Mouse (Mus musculus) gastrocnemius, postnatal 25 days (tissue): Measurements from ENCODE around the gene Plac1. TPM values are rescaled to one million over a fixed set of nuclear protein-coding genes. Genes with fewer than 3 reads are reported as not detected.

Source experiments
- DNase-seq: peaks from one replicate; pipeline ENCODE4 v3.0.0; 2022
- total RNA-seq, 2 experiments: library from RNA; stranded (reverse); gene quantifications; 1 replicate in 1 of 2; 2 replicates in 1 of 2; pipeline ENCODE4 v1.2.3; 2021

The Plac1 gene
- total RNA-seq, 2 experiments from 2014 or later, result not detected

- DNase-seq, result no peak
Observed at GRCm38 (mm10) chrX:53107127-53107526, 132.8 kb downstream of the Plac1 start.

- no peak for DNase-seq
Observed at GRCm38 (mm10) chrX:53101165-53101564, 138.7 kb downstream of the Plac1 start.

- DNase-seq, result no peak
Observed at GRCm38 (mm10) chrX:53099951-53100350, 140.0 kb downstream of the Plac1 start.

- no peak for DNase-seq
Observed at GRCm38 (mm10) chrX:53099266-53099665, 140.6 kb downstream of the Plac1 start.

GRCm38 (mm10) chrX:53098293-53098692, 141.6 kb downstream of the Plac1 start:
- no peak for DNase-seq

- no peak for DNase-seq
Observed at GRCm38 (mm10) chrX:53097786-53098185, 142.1 kb downstream of the Plac1 start.

GRCm38 (mm10) chrX:53093381-53093780, 146.5 kb downstream of the Plac1 start:
- no peak for DNase-seq

- DNase-seq, result no peak
Observed at GRCm38 (mm10) chrX:53088663-53089292, 151.1 kb downstream of the Plac1 start.

GRCm38 (mm10) chrX:53087202-53087601, 152.7 kb downstream of the Plac1 start:
- no peak for DNase-seq

- DNase-seq, result no peak
Observed at GRCm38 (mm10) chrX:53085559-53085958, 154.4 kb downstream of the Plac1 start.

GRCm38 (mm10) chrX:53064406-53064805, 175.5 kb downstream of the Plac1 start:
- DNase-seq, result no peak

GRCm38 (mm10) chrX:53059426-53060007, 180.4 kb downstream of the Plac1 start:
- DNase-seq, result no peak

- DNase-seq, result no peak
Observed at GRCm38 (mm10) chrX:53058459-53059280, 181.2 kb downstream of the Plac1 start.

GRCm38 (mm10) chrX:53057760-53058090, 182.2 kb downstream of the Plac1 start:
- no peak for DNase-seq

GRCm38 (mm10) chrX:53057054-53057759, 182.7 kb downstream of the Plac1 start:
- peak; percentile 89 for DNase-seq

GRCm38 (mm10) chrX:53056627-53057026, 183.3 kb downstream of the Plac1 start:
- DNase-seq, result no peak

- DNase-seq, result no peak
Observed at GRCm38 (mm10) chrX:53055771-53056170, 184.1 kb downstream of the Plac1 start.

- no peak for DNase-seq
Observed at GRCm38 (mm10) chrX:53053885-53054284, 186.0 kb downstream of the Plac1 start.

GRCm38 (mm10) chrX:53052652-53053500, 187.0 kb downstream of the Plac1 start:
- DNase-seq, result no peak

- no peak for DNase-seq
Observed at GRCm38 (mm10) chrX:53050353-53050752, 189.6 kb downstream of the Plac1 start.

- DNase-seq, result no peak
Observed at GRCm38 (mm10) chrX:53049196-53049595, 190.7 kb downstream of the Plac1 start.

GRCm38 (mm10) chrX:53046911-53047310, 193.0 kb downstream of the Plac1 start:
- no peak for DNase-seq
